Mouse (Mus musculus) mesoderm, embryonic 11.5 days (tissue): ENCODE measurements at regions not wholly inside any gene's neighbourhood (a gene's known extent, or its start where the extent isn't known, plus 50 kb on each side); places are given as distances from the start of the nearest gene placed in this dataset.
"Not testable (repeated sequence)": the region's sequence is repeated elsewhere in the genome, so short reads cannot be mapped to it uniquely, and the experiment has no call there.

Experiments
- DNase-seq: peaks from one replicate; pipeline ENCODE4 v3.0.0-alpha.2; 2012; ENCODE audit warnings: low read depth, low spot score

GRCm38 (mm10) chr13:61805300-61805699, 235.4 kb upstream of the Cts3 start:
- not testable (repeated sequence) for DNase-seq

- DNase-seq: peak; percentile 0
These were observed 234.4 kb upstream of the Cts3 start for GRCm38 (mm10) chr13:61804168-61804874.

- not testable (repeated sequence) for DNase-seq
These were observed 233.8 kb upstream of the Cts3 start for GRCm38 (mm10) chr13:61803763-61804162.

- DNase-seq: not testable (repeated sequence)
These were observed 193.5 kb upstream of the Cts3 start for GRCm38 (mm10) chr13:61763457-61763856.
